Mouse (Mus musculus) midbrain, embryonic 12.5 days (tissue): ENCODE data around the gene Tenm3. TPM values are rescaled to one million over a fixed set of nuclear protein-coding genes. Genes with fewer than 3 reads are reported as not detected.
A peak's percentile ranks its signal among the peaks of the same experiment; 100 is the strongest.

Experiments
- ATAC-seq: fragments of 200-750 bp; cut with Nextera tagmentation; 2 replicates; pipeline ENCODE4 v1.8.0; 2017; ENCODE audit warnings: low read depth, moderate TSS enrichment, moderate library complexity; ENCODE audit not compliant: low FRiP score
- H3K27ac ChIP-seq: fragments of 300-500 bp; sonication (generic); replicated peaks from 2 replicates; pipeline ENCODE4 v1.5.1; 2016; ENCODE audit warnings: mild to moderate bottlenecking
- H3K27me3 ChIP-seq: fragments of 300-500 bp; sonication (generic); 2 replicates; pipeline ENCODE4 v1.6.1; 2016; ENCODE audit warnings: mild to moderate bottlenecking
- H3K36me3 ChIP-seq: fragments of 300-500 bp; sonication (generic); 2 replicates; pipeline ENCODE4 v1.6.1; 2016
- H3K4me1 ChIP-seq: fragments of 300-500 bp; sonication (generic); 2 replicates; pipeline ENCODE4 v1.6.1; 2016
- H3K4me2 ChIP-seq: fragments of 300-500 bp; sonication (generic); replicated peaks from 2 replicates; pipeline ENCODE4 v1.6.1; 2016; ENCODE audit warnings: mild to moderate bottlenecking, moderate library complexity
- H3K4me3 ChIP-seq: fragments of 300-500 bp; sonication (generic); 2 replicates; pipeline ENCODE4 v1.5.1; 2016; ENCODE audit warnings: mild to moderate bottlenecking
- H3K9ac ChIP-seq: fragments of 300-500 bp; sonication (generic); replicated peaks from 2 replicates; pipeline ENCODE4 v1.6.1; 2016; ENCODE audit warnings: mild to moderate bottlenecking, moderate library complexity
- H3K9me3 ChIP-seq: fragments of 300-500 bp; sonication (generic); 2 replicates; pipeline ENCODE4 v1.6.1; 2016; ENCODE audit warnings: mild to moderate bottlenecking
- WGBS: fragments of 180-500 bp; shearing (Covaris S2); methylation state at CpG from one replicate; pipeline ENCODE4 v1.1.7; 2016; 5-methylcytosine and 5-hydroxymethylcytosine counted together
- polyA plus RNA-seq: library from polyadenylated mRNA; unstranded; fragments of >200 nt; fragmentation: Nextera tagmentation; extraction: Ambion mirVana; gene quantifications from 2 replicates; pipeline ENCODE4 v1.2.1, GENCODE M21; 2016

Tenm3 gene
- polyA plus RNA-seq, 1 experiment from 2014 or later, result 63.9 TPM

DNA sequence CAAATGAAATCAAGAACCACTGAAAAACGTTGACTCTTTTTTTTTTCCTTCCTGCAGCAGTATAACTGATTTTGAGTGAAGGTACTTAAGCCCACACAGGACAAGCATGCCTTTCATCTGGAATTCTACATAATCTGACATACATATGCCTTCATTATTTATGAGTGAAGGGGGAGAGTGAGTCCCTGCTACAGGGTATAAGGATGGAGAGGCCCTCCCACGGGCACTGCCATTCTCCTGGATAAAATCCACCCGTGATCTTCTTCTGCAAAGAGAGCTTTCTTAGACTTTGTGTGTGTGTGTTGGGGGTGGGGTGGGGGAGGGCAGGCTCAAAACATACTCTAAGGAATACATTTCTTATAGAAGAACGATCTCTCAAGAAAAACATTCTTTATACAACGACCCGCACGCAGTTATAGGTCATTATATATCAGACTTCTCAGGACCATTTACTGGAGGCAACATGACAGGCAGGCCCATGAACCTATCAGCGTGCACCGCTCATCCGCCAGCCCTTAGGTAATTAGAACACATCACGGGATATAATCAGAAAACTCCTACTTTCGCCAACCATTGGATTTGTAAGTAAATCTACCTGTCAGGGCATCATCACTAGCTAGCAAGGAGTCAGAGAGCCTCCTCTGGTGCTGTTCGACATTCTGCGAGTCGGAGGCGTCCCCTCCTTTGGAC is 77.1 kb downstream of the Tenm3 start:
- Histone ChIP-seq H3K4me1 (peaks cover 19% of the 10 kb centered on the region), H3K4me3 (no peak overlapping the region), H3K27me3 (no peaks in the 10 kb centered on the region), H3K27ac (0 out of 2 replicates have a peak overlapping the region, but pooled peaks have one; percentile 15), H3K9me3 (no peaks in the 10 kb centered on the region), H3K9ac (no peak overlapping the region), H3K4me2 (no peak overlapping the region), H3K36me3 (no peaks in the 10 kb centered on the region)
- ATAC-seq, result no peak
- WGBS, result 67% methylated on average over 16 of the region's 16 CpGs

- peaks cover 19% of the 10 kb centered on the region for H3K4me1 ChIP-seq
- no peaks in the 10 kb centered on the region for H3K9me3 ChIP-seq
- no peak overlapping the region for H3K4me2 ChIP-seq
- no peaks in the 10 kb centered on the region for H3K36me3 ChIP-seq
- 28% methylated on average over 6 of the region's 6 CpGs for WGBS
- no peak overlapping the region for H3K4me3 ChIP-seq
- H3K27me3 ChIP-seq, result no peaks in the 10 kb centered on the region
- H3K27ac ChIP-seq, result no peak overlapping the region
- no peak overlapping the region for H3K9ac ChIP-seq
- ATAC-seq, result no peak
Observed at GRCm38 (mm10) chr8:48765212-48765611, 78.5 kb downstream of the Tenm3 start.

- Histone ChIP-seq H3K4me3 (no peak overlapping the region), H3K9me3 (no peaks in the 10 kb centered on the region), H3K27ac (no peak overlapping the region), H3K4me2 (no peak overlapping the region), H3K9ac (no peak overlapping the region), H3K27me3 (no peaks in the 10 kb centered on the region), H3K4me1 (peaks cover 19% of the 10 kb centered on the region), H3K36me3 (no peaks in the 10 kb centered on the region)
- 83% methylated on average over 3 of the region's 3 CpGs for WGBS
- no peak for ATAC-seq
Observed at GRCm38 (mm10) chr8:48764011-48764410, 79.7 kb downstream of the Tenm3 start.

GRCm38 (mm10) chr8:48756874-48757273 is 86.9 kb downstream of the Tenm3 start:
- ATAC-seq, result no peak
- Histone ChIP-seq H3K36me3 (no peaks in the 10 kb centered on the region), H3K4me1 (peaks cover 10% of the 10 kb centered on the region; the same call in 1 of the 2 replicates), H3K27ac (no peak overlapping the region), H3K4me3 (no peak overlapping the region), H3K9me3 (no peaks in the 10 kb centered on the region), H3K27me3 (no peaks in the 10 kb centered on the region), H3K4me2 (no peak overlapping the region), H3K9ac (no peak overlapping the region)
- 84% methylated on average over 2 of the region's 2 CpGs for WGBS

DNA sequence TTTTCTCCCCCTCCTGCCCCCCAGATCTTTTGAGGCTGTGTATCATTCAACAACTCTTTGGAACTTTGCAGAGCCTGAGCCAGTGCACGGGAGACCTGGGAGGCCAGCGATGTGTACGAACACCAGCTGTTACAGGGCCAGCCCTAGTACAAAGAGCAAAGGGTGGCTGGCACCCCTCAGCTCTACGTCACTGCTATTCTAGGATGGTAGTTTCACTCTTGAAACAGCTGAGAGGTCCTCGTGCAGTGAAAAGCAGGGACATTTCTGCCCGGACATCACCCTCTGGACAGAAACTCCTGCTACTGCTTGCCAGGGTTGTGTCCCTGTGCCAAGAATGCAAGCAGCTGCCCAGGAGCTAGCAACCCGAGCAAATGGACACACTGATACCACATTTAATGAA is 88.3 kb downstream of the Tenm3 start:
- H3K4me1 ChIP-seq, result peaks cover 10% of the 10 kb centered on the region; the same call in 1 of the 2 replicates
- no peaks in the 10 kb centered on the region for H3K36me3 ChIP-seq
- no peaks in the 10 kb centered on the region for H3K27me3 ChIP-seq
- 51% methylated on average over 7 of the region's 7 CpGs for WGBS
- H3K4me2 ChIP-seq, result no peak overlapping the region
- H3K4me3 ChIP-seq, result no peak overlapping the region
- no peak overlapping the region for H3K27ac ChIP-seq
- no peak overlapping the region for H3K9ac ChIP-seq
- ATAC-seq, result no peak
- no peaks in the 10 kb centered on the region for H3K9me3 ChIP-seq

GRCm38 (mm10) chr8:48754959-48755358 is 88.8 kb downstream of the Tenm3 start:
- Histone ChIP-seq H3K27ac (no peak overlapping the region), H3K9ac (no peak overlapping the region), H3K9me3 (no peaks in the 10 kb centered on the region), H3K4me3 (no peak overlapping the region), H3K36me3 (no peaks in the 10 kb centered on the region), H3K4me2 (no peak overlapping the region), H3K27me3 (no peaks in the 10 kb centered on the region), H3K4me1 (peaks cover 10% of the 10 kb centered on the region; the same call in 1 of the 2 replicates)
- WGBS, result 59% methylated on average over 2 of the region's 2 CpGs
- no peak for ATAC-seq

- H3K36me3 ChIP-seq, result no peaks in the 10 kb centered on the region
- H3K27me3 ChIP-seq, result no peaks in the 10 kb centered on the region
- H3K4me1 ChIP-seq, result peaks cover 17% of the 10 kb centered on the region
- WGBS, result 68% methylated on average over 5 of the region's 5 CpGs
- no peaks in the 10 kb centered on the region for H3K9me3 ChIP-seq
- no peak overlapping the region for H3K9ac ChIP-seq
- no peak for ATAC-seq
- no peak overlapping the region for H3K4me3 ChIP-seq
- H3K27ac ChIP-seq, result no peak overlapping the region
- no peak overlapping the region for H3K4me2 ChIP-seq
Observed at GRCm38 (mm10) chr8:48751965-48752364, 91.8 kb downstream of the Tenm3 start.

GRCm38 (mm10) chr8:48748503-48749059 is 95.2 kb downstream of the Tenm3 start:
- H3K27ac ChIP-seq, result peak overlapping the region; percentile 52; the same call in 1 of the 2 replicates
- H3K9ac ChIP-seq, result no peak overlapping the region
- H3K27me3 ChIP-seq, result no peaks in the 10 kb centered on the region
- no peak overlapping the region for H3K4me2 ChIP-seq
- 33% methylated on average over 13 of the region's 13 CpGs for WGBS
- no peak overlapping the region for H3K4me3 ChIP-seq
- H3K9me3 ChIP-seq, result peaks cover 2% of the 10 kb centered on the region; the same call in 1 of the 2 replicates
- peak; percentile 58 for ATAC-seq
- peaks cover 15% of the 10 kb centered on the region; the same call in 1 of the 2 replicates for H3K4me1 ChIP-seq
- no peaks in the 10 kb centered on the region for H3K36me3 ChIP-seq

DNA sequence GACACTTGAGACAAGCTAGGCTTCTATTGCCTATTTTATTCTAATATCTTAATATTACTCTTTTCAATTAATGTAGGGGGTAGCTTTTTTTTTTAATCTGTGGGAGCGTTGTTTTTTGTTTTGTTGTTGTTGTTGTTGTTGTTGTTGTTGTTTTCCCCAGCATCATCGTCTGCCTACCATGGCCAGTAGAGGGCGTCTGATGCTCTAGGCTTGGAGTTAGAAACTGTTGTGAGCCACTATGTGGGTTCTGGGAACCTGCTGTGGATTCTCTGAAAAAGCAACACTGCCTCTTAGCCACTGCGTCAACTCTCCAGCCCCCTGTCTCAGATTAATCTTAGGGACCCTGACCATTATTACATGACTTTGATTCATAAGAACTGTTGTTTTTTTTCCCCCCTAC is 99.8 kb downstream of the Tenm3 start:
- H3K4me3 ChIP-seq, result no peak overlapping the region
- H3K9ac ChIP-seq, result no peak overlapping the region
- H3K27me3 ChIP-seq, result no peaks in the 10 kb centered on the region
- H3K4me1 ChIP-seq, result peaks cover 29% of the 10 kb centered on the region
- H3K9me3 ChIP-seq, result peaks cover 2% of the 10 kb centered on the region; the same call in 1 of the 2 replicates
- no peak overlapping the region for H3K4me2 ChIP-seq
- no peaks in the 10 kb centered on the region for H3K36me3 ChIP-seq
- ATAC-seq, result no peak
- 90% methylated on average over 4 of the region's 4 CpGs for WGBS
- H3K27ac ChIP-seq, result no peak overlapping the region

DNA sequence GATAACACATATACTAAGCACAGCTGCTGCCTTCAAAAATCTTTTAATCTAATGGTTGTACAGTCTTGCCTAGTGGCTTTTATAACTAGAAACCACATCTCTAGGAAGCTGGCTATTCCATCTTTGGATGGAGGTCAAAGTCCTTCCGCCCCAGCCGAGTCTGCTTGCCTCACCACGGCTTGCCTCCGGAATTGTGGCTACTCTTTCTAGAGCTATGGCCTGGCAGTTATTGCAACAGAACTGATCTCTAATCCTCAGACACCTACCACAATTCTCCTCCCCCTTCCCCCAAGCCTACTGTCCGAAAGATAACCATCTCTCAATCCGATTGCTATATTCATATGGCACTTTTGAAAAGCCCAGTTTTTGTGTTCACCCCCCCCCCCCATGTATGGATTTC is 101.0 kb downstream of the Tenm3 start:
- H3K4me2 ChIP-seq, result no peak overlapping the region
- H3K27me3 ChIP-seq, result no peaks in the 10 kb centered on the region
- no peak overlapping the region for H3K27ac ChIP-seq
- H3K36me3 ChIP-seq, result no peaks in the 10 kb centered on the region
- H3K4me1 ChIP-seq, result peaks cover 23% of the 10 kb centered on the region
- H3K9me3 ChIP-seq, result peaks cover 2% of the 10 kb centered on the region; the same call in 1 of the 2 replicates
- ATAC-seq, result no peak
- no peak overlapping the region for H3K4me3 ChIP-seq
- WGBS, result 92% methylated on average over 6 of the region's 6 CpGs
- no peak overlapping the region for H3K9ac ChIP-seq

GRCm38 (mm10) chr8:48740951-48741350 is 102.8 kb downstream of the Tenm3 start:
- Histone ChIP-seq H3K27me3 (no peaks in the 10 kb centered on the region), H3K27ac (0 out of 2 replicates have a peak overlapping the region, but pooled peaks have one; percentile 54), H3K9me3 (peaks cover 2% of the 10 kb centered on the region; the same call in 1 of the 2 replicates), H3K4me3 (no peak overlapping the region), H3K4me2 (no peak overlapping the region), H3K9ac (no peak overlapping the region), H3K36me3 (no peaks in the 10 kb centered on the region), H3K4me1 (peaks cover 23% of the 10 kb centered on the region)
- 0 out of 2 replicates have a peak, but pooled peaks have one; percentile 7 for ATAC-seq
- 62% methylated on average over 11 of the region's 11 CpGs for WGBS

- Histone ChIP-seq H3K4me2 (peak overlapping the region; percentile 48), H3K4me3 (peak overlapping the region; percentile 28), H3K27ac (0 out of 2 replicates have a peak overlapping the region, but pooled peaks have one; percentile 54), H3K27me3 (no peaks in the 10 kb centered on the region), H3K4me1 (peaks cover 19% of the 10 kb centered on the region), H3K9ac (no peak overlapping the region), H3K36me3 (no peaks in the 10 kb centered on the region), H3K9me3 (peaks cover 2% of the 10 kb centered on the region; the same call in 1 of the 2 replicates)
- WGBS, result 45% methylated on average over 23 of the region's 23 CpGs
- ATAC-seq, result peak; percentile 70
Observed at GRCm38 (mm10) chr8:48740147-48740881, 103.4 kb downstream of the Tenm3 start.
